Mouse (Mus musculus): Measurements from ENCODE around the gene Pgr. TPM values are rescaled to one million over a fixed set of nuclear protein-coding genes. Genes with fewer than 3 reads are reported as not detected.

Gene Pgr
- 0.11 and 0.18 TPM in 2 replicates for polyA plus RNA-seq (2015; fragmentation: Nextera tagmentation; extraction: Ambion mirVana)

GRCm38 (mm10) chr9:8899616-8900202 is at the start of gene Pgr:
TSS of gene Pgr (plus strand) at chr9:8899833.

DNA sequence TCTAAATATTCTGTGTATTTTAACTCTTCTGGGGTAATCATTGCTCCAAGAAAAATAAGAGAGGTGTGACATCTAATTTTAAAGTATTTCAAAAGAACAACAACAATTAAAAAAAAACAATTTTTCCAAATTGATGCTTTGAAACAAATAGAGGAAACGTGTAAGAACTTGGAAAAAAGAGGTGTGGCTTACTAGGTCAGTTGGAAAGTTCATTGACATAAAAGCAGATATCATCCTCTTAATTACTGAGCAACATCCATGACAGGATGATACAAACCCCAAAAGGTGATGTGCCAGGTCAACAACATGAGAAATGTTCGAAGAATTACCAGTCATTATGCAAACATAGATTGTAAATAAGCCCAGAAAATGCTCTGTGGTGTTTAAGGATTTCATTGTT is 71.9 kb downstream of the Pgr start, which contains the start of gene Gm16485:
TSS of gene Gm16485 (plus strand) at position 301 of the 400 bp plus-strand sequence.

Other genes starting within 250 kb of the Pgr start
- not detected in 2 replicates for gene Gm16485, start 72.0 kb downstream of the Pgr start, polyA plus RNA-seq (2015; fragmentation: Nextera tagmentation; extraction: Ambion mirVana)

All from urinary bladder, postnatal 0 days (tissue).